Mouse (Mus musculus): ENCODE measurements around the gene Mid1.
"Not testable (repeated sequence)": the region's sequence is repeated elsewhere in the genome, so short reads cannot be mapped to it uniquely, and the experiment has no call there.

Gene Mid1

GRCm38 (mm10) chrX:169972131-169972530, 287.1 kb downstream of the Mid1 start:
- DNase-seq (ENCODE audit: low spot score in 2 of 2) = not testable (repeated sequence)

GRCm38 (mm10) chrX:169972791-169973494, 287.9 kb downstream of the Mid1 start:
- not testable (repeated sequence) for DNase-seq (ENCODE audit: low spot score in 2 of 2)

- not testable (repeated sequence) for DNase-seq (ENCODE audit: low spot score in 2 of 2)
Observed at GRCm38 (mm10) chrX:169973806-169974205, 288.8 kb downstream of the Mid1 start.

GRCm38 (mm10) chrX:169974456-169974855, 289.5 kb downstream of the Mid1 start:
- not testable (repeated sequence) for DNase-seq (ENCODE audit: low spot score in 2 of 2)

- DNase-seq (ENCODE audit: low spot score in 2 of 2) = peak in 1 of 2 experiments; percentile 5
Observed at GRCm38 (mm10) chrX:169974974-169975373, 290.0 kb downstream of the Mid1 start.

GRCm38 (mm10) chrX:169975681-169976131, 290.7 kb downstream of the Mid1 start:
- DNase-seq (ENCODE audit: low spot score in 2 of 2) = peak in 1 of 2 experiments; percentile 10

GRCm38 (mm10) chrX:169976340-169976739, 291.3 kb downstream of the Mid1 start:
- DNase-seq (ENCODE audit: low spot score in 2 of 2) = peak in 1 of 2 experiments; percentile 0

- DNase-seq (ENCODE audit: low spot score in 2 of 2) = peak in 1 of 2 experiments; percentile 4
Observed at GRCm38 (mm10) chrX:169977856-169978435, 292.9 kb downstream of the Mid1 start.

GRCm38 (mm10) chrX:169978436-169979381, 293.7 kb downstream of the Mid1 start:
- DNase-seq (ENCODE audit: low spot score in 2 of 2) = peak; percentile 69 to 80

GRCm38 (mm10) chrX:169979461-169980202, 294.6 kb downstream of the Mid1 start:
- DNase-seq (ENCODE audit: low spot score in 2 of 2) = peak in 1 of 2 experiments; percentile 14

GRCm38 (mm10) chrX:169980203-169980556, 295.2 kb downstream of the Mid1 start:
- peak in 1 of 2 experiments; percentile 4 for DNase-seq (ENCODE audit: low spot score in 2 of 2)

GRCm38 (mm10) chrX:169980809-169981289, 295.9 kb downstream of the Mid1 start:
- DNase-seq (ENCODE audit: low spot score in 2 of 2) = peak in 1 of 2 experiments; percentile 26

GRCm38 (mm10) chrX:169981761-169982181, 296.8 kb downstream of the Mid1 start:
- peak in 1 of 2 experiments; percentile 47 for DNase-seq (ENCODE audit: low spot score in 2 of 2)

- peak in 1 of 2 experiments; percentile 1 for DNase-seq (ENCODE audit: low spot score in 2 of 2)
Observed at GRCm38 (mm10) chrX:169982606-169983400, 297.8 kb downstream of the Mid1 start.

- peak in 1 of 2 experiments; percentile 16 for DNase-seq (ENCODE audit: low spot score in 2 of 2)
Observed at GRCm38 (mm10) chrX:169983401-169984165, 298.6 kb downstream of the Mid1 start.

GRCm38 (mm10) chrX:169984331-169984730, 299.3 kb downstream of the Mid1 start:
- peak in 1 of 2 experiments; percentile 0 for DNase-seq (ENCODE audit: low spot score in 2 of 2)

GRCm38 (mm10) chrX:169984853-169985252, 299.9 kb downstream of the Mid1 start:
- peak in 1 of 2 experiments; percentile 16 for DNase-seq (ENCODE audit: low spot score in 2 of 2)

GRCm38 (mm10) chrX:169985796-169986195, 300.8 kb downstream of the Mid1 start:
- peak in 1 of 2 experiments; percentile 38 for DNase-seq (ENCODE audit: low spot score in 2 of 2)
